Mouse (Mus musculus) ES-Bruce4 (cell line): ENCODE data around the gene Gpank1.

Experiments used
- CTCF ChIP-seq: IDR thresholded peaks from one replicate; pipeline ENCODE4 v1.8.1; 2011; ENCODE audit warnings: low read depth, low read length
- EP300 ChIP-seq: IDR thresholded peaks from 2 replicates; pipeline ENCODE4 v1.6.1; 2011; ENCODE audit warnings: low read depth, low read length; ENCODE audit not compliant: insufficient read depth

DNA sequence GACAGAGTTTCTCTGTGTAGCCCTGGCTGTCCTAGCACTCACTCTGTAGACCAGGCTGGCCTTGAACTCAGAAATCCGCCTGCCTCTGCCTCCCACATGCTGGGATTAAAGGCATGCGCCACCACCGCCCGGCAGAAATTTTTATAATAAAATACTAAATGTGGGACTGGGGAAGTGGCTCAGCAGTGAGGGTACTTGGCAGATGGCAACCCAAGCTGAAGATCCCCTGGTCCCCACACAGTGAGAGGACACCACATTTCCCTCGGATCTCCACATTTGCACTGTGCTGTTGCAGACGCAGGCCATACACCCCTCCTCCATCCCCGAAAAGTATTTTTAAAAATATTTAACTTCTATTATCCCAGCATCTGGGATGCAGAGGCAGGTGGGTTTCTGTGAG lies 12.3 kb downstream of the Gpank1 start:
- TF ChIP-seq EP300 (no peak), CTCF (no peak)
